Mouse (Mus musculus): ENCODE measurements around the gene Psg17. TPM values are rescaled to one million over a fixed set of nuclear protein-coding genes. Genes with fewer than 3 reads are reported as not detected.
A peak's percentile ranks its signal among the peaks of the same experiment; 100 is the strongest.
"Not testable (repeated sequence)": the region's sequence is repeated elsewhere in the genome, so short reads cannot be mapped to it uniquely, and the experiment has no call there.

Psg17 gene
- polyA plus RNA-seq, 1 experiment from 2014 or later: not detected

GRCm38 (mm10) chr7:18828592-18828991 lies 7.2 kb upstream of the Psg17 start:
- Histone ChIP-seq H3K9me3 (ENCODE audit: control insufficient read depth) (0 out of 2 replicates have a peak, but pooled peaks cover 3% of the 10 kb centered on the region), H3K9ac (ENCODE audit: low read depth, low read length) (no peak overlapping the region), H3K27me3 (replicated peaks; ENCODE audit: control insufficient read depth, insufficient read depth, low read length) (no peaks in the 10 kb centered on the region), H3K4me3 (ENCODE audit: low read depth, low read length) (no peak overlapping the region), H3K27ac (ENCODE audit: low read depth, low read length) (no peak overlapping the region), H3K4me1 (replicated peaks; ENCODE audit: control insufficient read depth, insufficient read depth, low read length) (no peaks in the 10 kb centered on the region), H3K4me2 (replicated peaks; ENCODE audit: low read depth) (no peak overlapping the region), H3K36me3 (ENCODE audit: control insufficient read depth, insufficient read depth) (no peaks in the 10 kb centered on the region)
- no peak for ATAC-seq
- TF ChIP-seq CTCF (IDR thresholded peaks at IDR 0.05; ENCODE audit: low read depth): peak; percentile 68
- WGBS: 70% methylated on average over 9 of the region's 9 CpGs

DNA sequence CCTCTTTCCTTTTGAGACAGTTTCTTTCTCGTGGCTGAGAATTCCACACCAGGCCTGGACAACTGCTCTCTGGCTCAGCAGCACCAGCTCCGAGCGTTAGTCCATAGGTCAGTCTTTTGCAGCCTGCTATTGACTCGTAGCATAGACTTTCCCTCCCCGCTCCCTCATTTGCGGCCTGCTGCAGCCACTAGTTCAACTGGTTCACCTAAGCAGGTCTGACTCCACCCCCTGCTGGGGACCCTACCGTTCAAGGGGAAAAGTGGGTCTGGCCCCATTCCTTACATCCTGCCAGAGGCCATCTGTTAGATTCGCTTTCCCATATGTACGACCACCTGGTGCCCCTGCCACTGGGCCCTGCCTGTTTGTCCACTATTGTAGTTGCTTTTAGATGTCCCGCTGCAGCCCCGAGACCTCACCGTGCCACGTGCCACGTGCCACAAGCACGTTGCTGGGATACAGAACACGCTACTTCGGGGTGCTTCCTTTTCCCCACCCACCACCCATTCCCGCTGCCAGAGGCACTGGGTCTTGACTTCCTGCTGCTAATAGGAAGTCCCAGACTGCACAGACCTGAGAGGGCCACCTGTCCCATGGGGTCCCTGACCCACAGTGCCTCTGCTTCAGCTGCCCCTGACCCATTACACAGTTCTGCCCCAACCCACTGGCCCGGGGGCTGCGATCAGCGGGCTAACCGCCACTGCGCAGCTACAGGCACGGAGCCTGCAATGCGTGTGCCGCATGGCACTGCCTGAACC lies 6.6 kb upstream of the Psg17 start:
- no peak overlapping the region for H3K9ac ChIP-seq (ENCODE audit: low read depth, low read length)

GRCm38 (mm10) chr7:18818301-18818700 lies 3.1 kb downstream of the Psg17 start:
- no peaks in the 10 kb centered on the region for H3K36me3 ChIP-seq (ENCODE audit: control insufficient read depth, insufficient read depth)
- H3K9me3 ChIP-seq (ENCODE audit: control insufficient read depth): no peaks in the 10 kb centered on the region
- 79% methylated on average over 9 of the region's 9 CpGs for WGBS
- H3K4me1 ChIP-seq (replicated peaks; ENCODE audit: control insufficient read depth, insufficient read depth, low read length): no peaks in the 10 kb centered on the region
- TF ChIP-seq CTCF (IDR thresholded peaks at IDR 0.05; ENCODE audit: low read depth): no peak
- ATAC-seq: no peak
- H3K9ac ChIP-seq (ENCODE audit: low read depth, low read length): no peak overlapping the region
- H3K27me3 ChIP-seq (replicated peaks; ENCODE audit: control insufficient read depth, insufficient read depth, low read length): no peaks in the 10 kb centered on the region
- no peak overlapping the region for H3K4me2 ChIP-seq (replicated peaks; ENCODE audit: low read depth)
- no peak overlapping the region for H3K27ac ChIP-seq (ENCODE audit: low read depth, low read length)
- H3K4me3 ChIP-seq (ENCODE audit: low read depth, low read length): no peak overlapping the region

More for the DNA sequence above, 6.6 kb upstream of the Psg17 start:
- no peak for TF ChIP-seq CTCF (IDR thresholded peaks at IDR 0.05; ENCODE audit: low read depth)
- H3K27ac ChIP-seq (ENCODE audit: low read depth, low read length): no peak overlapping the region
- H3K4me3 ChIP-seq (ENCODE audit: low read depth, low read length): no peak overlapping the region
- no peaks in the 10 kb centered on the region for H3K4me1 ChIP-seq (replicated peaks; ENCODE audit: control insufficient read depth, insufficient read depth, low read length)
- no peak overlapping the region for H3K4me2 ChIP-seq (replicated peaks; ENCODE audit: low read depth)
- WGBS: 51% methylated on average over 26 of the region's 26 CpGs
- no peaks in the 10 kb centered on the region for H3K27me3 ChIP-seq (replicated peaks; ENCODE audit: control insufficient read depth, insufficient read depth, low read length)
- H3K9me3 ChIP-seq (ENCODE audit: control insufficient read depth): no peaks in the 10 kb centered on the region
- no peaks in the 10 kb centered on the region for H3K36me3 ChIP-seq (ENCODE audit: control insufficient read depth, insufficient read depth)
- ATAC-seq: peak; percentile 70; the same call in 1 of the 2 replicates

- H3K9me3 ChIP-seq (ENCODE audit: control insufficient read depth): no peaks in the 10 kb centered on the region
- H3K27me3 ChIP-seq (replicated peaks; ENCODE audit: control insufficient read depth, insufficient read depth, low read length): no peaks in the 10 kb centered on the region
- no peaks in the 10 kb centered on the region for H3K4me1 ChIP-seq (replicated peaks; ENCODE audit: control insufficient read depth, insufficient read depth, low read length)
- H3K4me2 ChIP-seq (replicated peaks; ENCODE audit: low read depth): no peak overlapping the region
- no peak for TF ChIP-seq CTCF (IDR thresholded peaks at IDR 0.05; ENCODE audit: low read depth)
- no peaks in the 10 kb centered on the region for H3K36me3 ChIP-seq (ENCODE audit: control insufficient read depth, insufficient read depth)
- no peak for ATAC-seq
- no peak overlapping the region for H3K4me3 ChIP-seq (ENCODE audit: low read depth, low read length)
- H3K9ac ChIP-seq (ENCODE audit: low read depth, low read length): no peak overlapping the region
- no peak overlapping the region for H3K27ac ChIP-seq (ENCODE audit: low read depth, low read length)
These were observed 17.9 kb downstream of the Psg17 start for GRCm38 (mm10) chr7:18803526-18803925.

DNA sequence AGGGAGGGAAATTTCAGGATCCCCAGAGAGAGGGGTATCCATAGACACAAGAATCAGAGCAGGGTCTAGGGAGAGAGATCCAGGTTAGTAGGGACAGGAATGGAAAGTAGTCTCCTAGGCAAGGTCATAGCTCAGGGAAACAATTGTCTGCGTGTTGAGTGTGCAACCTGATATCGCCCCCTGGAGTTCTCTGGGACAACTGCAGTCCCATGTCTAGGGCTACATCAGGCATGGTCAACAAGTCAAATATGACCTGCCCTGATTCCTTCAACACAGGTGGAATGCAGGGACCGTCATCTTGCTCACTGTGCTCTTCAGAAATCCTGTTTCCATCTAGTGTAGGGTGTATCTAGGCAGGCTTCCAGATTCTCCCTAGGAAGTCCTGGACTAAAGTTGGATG lies 22.3 kb downstream of the Psg17 start:
- no peaks in the 10 kb centered on the region for H3K9me3 ChIP-seq (ENCODE audit: control insufficient read depth)
- no peak overlapping the region for H3K27ac ChIP-seq (ENCODE audit: low read depth, low read length)
- WGBS: 44% methylated on average over 3 of the region's 3 CpGs
- no peak overlapping the region for H3K4me3 ChIP-seq (ENCODE audit: low read depth, low read length)
- no peak overlapping the region for H3K4me2 ChIP-seq (replicated peaks; ENCODE audit: low read depth)
- H3K27me3 ChIP-seq (replicated peaks; ENCODE audit: control insufficient read depth, insufficient read depth, low read length): no peaks in the 10 kb centered on the region
- no peaks in the 10 kb centered on the region for H3K36me3 ChIP-seq (ENCODE audit: control insufficient read depth, insufficient read depth)
- no peak for ATAC-seq
- H3K4me1 ChIP-seq (replicated peaks; ENCODE audit: control insufficient read depth, insufficient read depth, low read length): no peaks in the 10 kb centered on the region
- no peak overlapping the region for H3K9ac ChIP-seq (ENCODE audit: low read depth, low read length)
- TF ChIP-seq CTCF (IDR thresholded peaks at IDR 0.05; ENCODE audit: low read depth): peak; percentile 60

GRCm38 (mm10) chr7:18798420-18798819 lies 23.0 kb downstream of the Psg17 start, which contains the start of gene Psg19:
Gene Psg19 (minus strand): TSS chr7:18798520.
- no peaks in the 10 kb centered on the region for H3K4me1 ChIP-seq (replicated peaks; ENCODE audit: control insufficient read depth, insufficient read depth, low read length)
- no peaks in the 10 kb centered on the region for H3K9me3 ChIP-seq (ENCODE audit: control insufficient read depth)
- H3K4me3 ChIP-seq (ENCODE audit: low read depth, low read length): no peak within 1 kb of the TSS
- no peak for TF ChIP-seq CTCF (IDR thresholded peaks at IDR 0.05; ENCODE audit: low read depth)
- H3K27ac ChIP-seq (ENCODE audit: low read depth, low read length): no peak within 1 kb of the TSS
- ATAC-seq: no peak
- no peak within 1 kb of the TSS for H3K9ac ChIP-seq (ENCODE audit: low read depth, low read length)
- H3K36me3 ChIP-seq (ENCODE audit: control insufficient read depth, insufficient read depth): no peaks in the 10 kb centered on the region
- 87% methylated on average over 1 of the region's 1 CpGs for WGBS
- no peak within 1 kb of the TSS for H3K4me2 ChIP-seq (replicated peaks; ENCODE audit: low read depth)
- H3K27me3 ChIP-seq (replicated peaks; ENCODE audit: control insufficient read depth, insufficient read depth, low read length): no peaks in the 10 kb centered on the region

DNA sequence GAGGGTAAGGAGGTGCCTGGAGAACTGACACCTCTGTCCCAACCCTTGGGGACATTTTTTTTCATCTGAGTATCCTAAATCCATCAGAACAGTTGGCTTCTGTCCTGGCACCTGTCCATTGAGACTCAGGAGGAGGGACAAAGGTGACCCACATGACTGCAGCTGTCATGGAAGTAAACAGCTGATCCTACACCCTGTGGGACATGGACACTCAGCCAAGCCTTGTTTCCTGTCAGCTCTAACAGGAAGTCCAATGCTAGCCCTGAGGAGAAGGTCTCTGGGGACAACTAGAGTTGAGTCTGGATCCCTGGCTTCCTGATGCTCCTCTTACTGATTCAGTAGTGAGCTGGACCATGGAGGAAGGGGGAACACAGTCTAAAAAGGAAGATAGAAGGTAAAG lies 30.7 kb downstream of the Psg17 start:
- not testable (repeated sequence) for H3K9me3 ChIP-seq (ENCODE audit: control insufficient read depth); H3K4me2 ChIP-seq (replicated peaks; ENCODE audit: low read depth); H3K4me1 ChIP-seq (replicated peaks; ENCODE audit: control insufficient read depth, insufficient read depth, low read length); H3K9ac ChIP-seq (ENCODE audit: low read depth, low read length); H3K4me3 ChIP-seq (ENCODE audit: low read depth, low read length); ATAC-seq; H3K36me3 ChIP-seq (ENCODE audit: control insufficient read depth, insufficient read depth); H3K27me3 ChIP-seq (replicated peaks; ENCODE audit: control insufficient read depth, insufficient read depth, low read length); H3K27ac ChIP-seq (ENCODE audit: low read depth, low read length)

Measured in intestine, postnatal 0 days (tissue).